Mouse (Mus musculus): Measurements from ENCODE around the gene Slc25a45. TPM values are rescaled to one million over a fixed set of nuclear protein-coding genes. Genes with fewer than 3 reads are reported as not detected.

Slc25a45 gene
- polyA plus RNA-seq, 1 experiment = 26.1 TPM

GRCm38 (mm10) chr19:5837606-5838005 lies 40.0 kb upstream of the Slc25a45 start:
- no peak overlapping the region for H3K4me3 ChIP-seq (ENCODE audit: control insufficient read depth, low read depth, low read length)
- H3K36me3 ChIP-seq (ENCODE audit: control insufficient read depth, insufficient read depth, low read length) = no peaks in the 10 kb centered on the region
- H3K27me3 ChIP-seq (ENCODE audit: control insufficient read depth, insufficient read depth, low read length) = no peaks in the 10 kb centered on the region
- no peak overlapping the region for H3K27ac ChIP-seq (ENCODE audit: control insufficient read depth, insufficient read depth, low read depth, low read length)
- no peak for TF ChIP-seq CTCF (IDR thresholded peaks at IDR 0.05; ENCODE audit: control insufficient read depth, insufficient read depth, insufficient replicate concordance, low read depth, low read length)
- no peak for TF ChIP-seq POLR2A (IDR thresholded peaks at IDR 0.05; ENCODE audit: control insufficient read depth, low read depth, low read length)
- H3K4me1 ChIP-seq (ENCODE audit: control insufficient read depth, insufficient read depth, low read length) = peaks cover 2% of the 10 kb centered on the region

DNA sequence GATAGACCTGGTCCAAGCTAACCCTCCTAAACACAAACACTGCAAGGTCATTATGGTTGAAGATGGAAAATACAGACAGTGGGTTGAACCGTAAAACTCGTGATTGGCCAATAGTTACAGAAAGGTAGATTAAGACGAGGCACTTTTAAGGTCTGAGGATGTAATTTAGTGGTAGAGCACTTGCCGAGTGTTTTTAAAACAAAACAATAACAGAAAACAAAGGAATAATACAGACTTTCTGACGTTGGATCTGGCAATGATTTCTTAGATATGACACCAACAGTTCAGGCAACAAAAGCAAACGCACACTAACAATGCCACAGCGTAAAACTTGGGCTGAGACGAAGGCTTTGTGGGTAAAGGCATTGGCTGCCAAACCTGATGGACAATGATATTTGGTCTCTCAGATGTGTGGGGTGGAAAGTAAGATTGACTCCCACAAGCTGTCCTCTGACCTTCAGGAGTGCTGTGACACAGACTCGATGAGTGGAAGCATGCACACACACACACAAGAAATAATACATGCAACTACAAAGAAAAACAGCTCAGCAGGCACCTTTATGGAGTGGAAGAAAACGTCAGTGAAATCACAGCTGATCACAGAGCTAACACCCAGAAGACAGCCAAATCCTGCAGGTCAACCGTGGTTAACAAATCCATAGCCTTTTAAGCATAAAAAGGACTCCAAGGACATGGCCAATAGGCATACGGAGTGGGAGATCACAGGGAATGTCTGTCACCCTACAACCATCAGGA lies 39.3 kb upstream of the Slc25a45 start:
- Histone ChIP-seq H3K27ac (ENCODE audit: control insufficient read depth, insufficient read depth, low read depth, low read length) (no peak overlapping the region; the same call in 1 of the 2 replicates), H3K4me1 (ENCODE audit: control insufficient read depth, insufficient read depth, low read length) (peaks cover 2% of the 10 kb centered on the region), H3K4me3 (ENCODE audit: control insufficient read depth, low read depth, low read length) (no peak overlapping the region), H3K27me3 (ENCODE audit: control insufficient read depth, insufficient read depth, low read length) (no peaks in the 10 kb centered on the region), H3K36me3 (ENCODE audit: control insufficient read depth, insufficient read depth, low read length) (no peaks in the 10 kb centered on the region)
- TF ChIP-seq POLR2A (IDR thresholded peaks at IDR 0.05; ENCODE audit: control insufficient read depth, low read depth, low read length) = no peak
- no peak for TF ChIP-seq CTCF (IDR thresholded peaks at IDR 0.05; ENCODE audit: control insufficient read depth, insufficient read depth, insufficient replicate concordance, low read depth, low read length)

DNA sequence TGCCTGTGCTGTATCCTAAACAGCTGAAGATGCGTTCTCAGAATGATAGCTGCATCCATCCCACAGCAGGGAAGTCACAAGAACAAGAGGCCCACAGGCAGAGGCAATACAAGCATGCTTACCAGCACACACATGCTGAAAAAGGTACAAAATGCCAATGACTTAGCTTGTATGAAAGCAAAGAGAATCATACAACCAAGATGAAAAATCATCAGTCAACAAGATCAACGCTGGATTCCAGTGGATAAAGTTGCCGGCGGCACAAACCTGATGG lies 38.8 kb upstream of the Slc25a45 start:
- H3K27me3 ChIP-seq (ENCODE audit: control insufficient read depth, insufficient read depth, low read length) = no peaks in the 10 kb centered on the region
- no peak overlapping the region for H3K27ac ChIP-seq (ENCODE audit: control insufficient read depth, insufficient read depth, low read depth, low read length)
- H3K36me3 ChIP-seq (ENCODE audit: control insufficient read depth, insufficient read depth, low read length) = no peaks in the 10 kb centered on the region
- TF ChIP-seq CTCF (IDR thresholded peaks at IDR 0.05; ENCODE audit: control insufficient read depth, insufficient read depth, insufficient replicate concordance, low read depth, low read length) (no peak), POLR2A (IDR thresholded peaks at IDR 0.05; ENCODE audit: control insufficient read depth, low read depth, low read length) (no peak)
- peaks cover 2% of the 10 kb centered on the region for H3K4me1 ChIP-seq (ENCODE audit: control insufficient read depth, insufficient read depth, low read length)
- H3K4me3 ChIP-seq (ENCODE audit: control insufficient read depth, low read depth, low read length) = no peak overlapping the region

GRCm38 (mm10) chr19:5839317-5840085 lies 38.1 kb upstream of the Slc25a45 start:
- no peaks in the 10 kb centered on the region for H3K27me3 ChIP-seq (ENCODE audit: control insufficient read depth, insufficient read depth, low read length)
- TF ChIP-seq POLR2A (IDR thresholded peaks at IDR 0.05; ENCODE audit: control insufficient read depth, low read depth, low read length) (peak; percentile 20; the same call in 1 of the 2 replicates), CTCF (IDR thresholded peaks at IDR 0.05; ENCODE audit: control insufficient read depth, insufficient read depth, insufficient replicate concordance, low read depth, low read length) (no peak)
- peaks cover 2% of the 10 kb centered on the region for H3K4me1 ChIP-seq (ENCODE audit: control insufficient read depth, insufficient read depth, low read length)
- H3K36me3 ChIP-seq (ENCODE audit: control insufficient read depth, insufficient read depth, low read length) = no peaks in the 10 kb centered on the region
- H3K27ac ChIP-seq (ENCODE audit: control insufficient read depth, insufficient read depth, low read depth, low read length) = no peak overlapping the region
- H3K4me3 ChIP-seq (ENCODE audit: control insufficient read depth, low read depth, low read length) = no peak overlapping the region

- peaks cover 9% of the 10 kb centered on the region for H3K4me1 ChIP-seq (ENCODE audit: control insufficient read depth, insufficient read depth, low read length)
Measured at GRCm38 (mm10) chr19:5840086-5840889, 37.3 kb upstream of the Slc25a45 start.

DNA sequence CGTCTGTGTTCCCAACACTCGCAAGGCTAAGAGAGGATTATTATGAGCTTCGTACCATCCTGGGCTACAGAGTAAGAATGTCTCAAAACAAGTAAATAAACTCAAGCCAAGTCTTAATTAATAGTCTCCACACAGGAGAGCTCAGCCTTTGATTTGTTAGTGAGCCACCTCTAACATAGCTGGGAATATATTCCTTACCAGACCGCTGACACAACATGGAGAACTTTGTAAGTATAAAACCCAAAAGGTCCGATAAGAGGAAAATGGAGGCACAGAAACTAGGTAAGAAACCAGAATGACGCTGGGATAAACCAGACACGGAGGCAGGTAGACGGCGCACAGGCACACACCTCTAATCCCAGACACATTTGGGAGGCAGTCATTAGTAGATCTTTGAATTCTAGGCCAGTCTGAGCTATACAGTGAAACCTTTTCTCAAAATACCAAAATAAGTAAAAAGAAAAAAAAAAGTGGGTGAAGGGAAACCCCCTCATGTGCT lies 36.7 kb upstream of the Slc25a45 start:
- no peak overlapping the region; the same call in 1 of the 2 replicates for H3K4me3 ChIP-seq (ENCODE audit: control insufficient read depth, low read depth, low read length)
- no peaks in the 10 kb centered on the region; the same call in 1 of the 2 replicates for H3K36me3 ChIP-seq (ENCODE audit: control insufficient read depth, insufficient read depth, low read length)
- H3K27ac ChIP-seq (ENCODE audit: control insufficient read depth, insufficient read depth, low read depth, low read length) = peak overlapping the region; percentile 32
- peaks cover 9% of the 10 kb centered on the region for H3K4me1 ChIP-seq (ENCODE audit: control insufficient read depth, insufficient read depth, low read length)
- TF ChIP-seq CTCF (IDR thresholded peaks at IDR 0.05; ENCODE audit: control insufficient read depth, insufficient read depth, insufficient replicate concordance, low read depth, low read length) (no peak), POLR2A (IDR thresholded peaks at IDR 0.05; ENCODE audit: control insufficient read depth, low read depth, low read length) (no peak)
- H3K27me3 ChIP-seq (ENCODE audit: control insufficient read depth, insufficient read depth, low read length) = no peaks in the 10 kb centered on the region

More at GRCm38 (mm10) chr19:5840086-5840889, 37.3 kb upstream of the Slc25a45 start:
- Histone ChIP-seq H3K4me3 (ENCODE audit: control insufficient read depth, low read depth, low read length) (no peak overlapping the region), H3K27me3 (ENCODE audit: control insufficient read depth, insufficient read depth, low read length) (no peaks in the 10 kb centered on the region), H3K36me3 (ENCODE audit: control insufficient read depth, insufficient read depth, low read length) (no peaks in the 10 kb centered on the region; the same call in 1 of the 2 replicates), H3K27ac (ENCODE audit: control insufficient read depth, insufficient read depth, low read depth, low read length) (no peak overlapping the region; the same call in 1 of the 2 replicates)
- TF ChIP-seq CTCF (IDR thresholded peaks at IDR 0.05; ENCODE audit: control insufficient read depth, insufficient read depth, insufficient replicate concordance, low read depth, low read length) = no peak
- TF ChIP-seq POLR2A (IDR thresholded peaks at IDR 0.05; ENCODE audit: control insufficient read depth, low read depth, low read length) = no peak; the same call in 1 of the 2 replicates
